Mouse (Mus musculus) midbrain, embryonic 14.5 days (tissue): ENCODE results near the gene Serpinb1b. TPM values are rescaled to one million over a fixed set of nuclear protein-coding genes. Genes with fewer than 3 reads are reported as not detected.

ENCODE experiments used
- ATAC-seq: fragments of 200-750 bp; cut with Nextera tagmentation; 2 replicates; pipeline ENCODE4 v1.8.0; 2017; ENCODE audit warnings: moderate number of reproducible peaks, moderate library complexity; ENCODE audit not compliant: low FRiP score, low TSS enrichment
- DNase-seq: peaks from one replicate; pipeline ENCODE4 v3.0.0-alpha.2; 2015
- H3K27ac ChIP-seq: fragments of 300-500 bp; sonication (generic); replicated peaks from 2 replicates; pipeline ENCODE4 v1.5.1; 2014; ENCODE audit warnings: mild to moderate bottlenecking, low read depth, low read length, moderate library complexity
- H3K27me3 ChIP-seq: fragments of 300-500 bp; sonication (generic); 2 replicates; pipeline ENCODE4 v1.6.1; 2014; ENCODE audit warnings: low read length, control low read depth, mixed read lengths; ENCODE audit not compliant: control insufficient read depth, insufficient read depth
- H3K36me3 ChIP-seq: fragments of 300-500 bp; sonication (generic); 2 replicates; pipeline ENCODE4 v1.6.1; 2014; ENCODE audit warnings: low read length, control low read depth; ENCODE audit not compliant: control insufficient read depth, insufficient read depth
- H3K4me1 ChIP-seq: fragments of 300-500 bp; sonication (generic); 2 replicates; pipeline ENCODE4 v1.6.1; 2014; ENCODE audit warnings: mild to moderate bottlenecking, antibody characterized with exemption, low read length, control low read depth; ENCODE audit not compliant: control insufficient read depth, insufficient read depth
- H3K4me2 ChIP-seq: fragments of 300-500 bp; sonication (generic); 2 replicates; pipeline ENCODE4 v1.6.1; 2014; ENCODE audit warnings: mild to moderate bottlenecking, low read length, moderate library complexity
- H3K4me3 ChIP-seq: fragments of 300-500 bp; sonication (generic); replicated peaks from 2 replicates; pipeline ENCODE4 v1.5.1; 2014; ENCODE audit warnings: low read depth, low read length
- H3K9ac ChIP-seq: fragments of 300-500 bp; sonication (generic); replicated peaks from 2 replicates; pipeline ENCODE4 v1.6.1; 2014; ENCODE audit warnings: mild to moderate bottlenecking, low read length, moderate library complexity
- H3K9me3 ChIP-seq: fragments of 300-500 bp; sonication (generic); 2 replicates; pipeline ENCODE4 v1.6.1; 2016; ENCODE audit warnings: low read length, control low read depth, mixed read lengths; ENCODE audit not compliant: control insufficient read depth
- WGBS: fragments of 180-500 bp; shearing (Covaris S2); extraction: QIAGEN DNeasy Blood & Tissue Kit; methylation state at CpG from one replicate; pipeline ENCODE4 v1.1.7; 2014; 5-methylcytosine and 5-hydroxymethylcytosine counted together
- polyA plus RNA-seq: library from polyadenylated mRNA; unstranded; fragments of >200 nt; fragmentation: Nextera tagmentation; extraction: Ambion mirVana; gene quantifications from 2 replicates; pipeline ENCODE4 v1.2.1, GENCODE M21; 2014

The Serpinb1b gene
- polyA plus RNA-seq, 1 experiment from 2014 or later = 1.3 TPM

DNA sequence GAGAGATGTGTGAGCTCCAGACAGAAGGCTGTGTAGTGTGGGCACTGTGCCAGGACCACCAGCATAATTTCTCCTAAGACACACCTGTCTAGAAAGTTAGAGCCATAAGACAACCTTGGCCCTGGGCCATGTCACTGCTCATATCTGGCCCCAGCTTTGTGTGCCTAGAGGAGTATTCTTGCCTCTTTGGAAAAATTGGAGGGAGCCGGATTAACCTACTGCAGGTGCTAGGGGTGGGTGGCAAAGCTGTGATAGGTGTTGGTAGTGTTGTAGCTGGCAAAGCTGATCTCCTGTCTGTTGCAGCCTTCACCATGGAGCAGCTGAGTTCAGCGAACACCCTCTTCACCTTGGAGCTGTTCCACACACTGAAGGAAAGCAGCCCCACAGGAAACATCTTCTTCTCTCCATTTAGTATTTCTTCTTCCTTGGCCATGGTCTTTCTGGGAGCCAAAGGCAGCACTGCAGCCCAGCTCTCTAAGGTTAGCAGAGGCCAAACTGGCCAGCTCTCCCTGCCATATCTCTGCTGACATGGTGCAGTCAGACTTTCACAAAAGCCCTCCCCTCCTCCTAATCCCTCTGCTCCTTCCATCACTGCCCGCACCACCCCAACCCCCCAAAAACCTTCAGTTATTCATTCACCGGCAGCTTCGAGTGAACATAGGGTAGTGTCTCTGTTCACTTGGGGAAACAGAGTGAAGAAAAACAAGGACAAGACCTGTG is 6.8 kb downstream of the Serpinb1b start:
- Histone ChIP-seq H3K9ac (no peak overlapping the region), H3K36me3 (no peaks in the 10 kb centered on the region), H3K4me2 (peak overlapping the region; percentile 12; the same call in 1 of the 2 replicates), H3K4me1 (peaks cover 6% of the 10 kb centered on the region; the same call in 1 of the 2 replicates), H3K4me3 (no peak overlapping the region), H3K27ac (peak overlapping the region; percentile 64), H3K27me3 (no peaks in the 10 kb centered on the region), H3K9me3 (no peaks in the 10 kb centered on the region)
- 43% methylated on average over 5 of the region's 5 CpGs for WGBS
- ATAC-seq (peak; percentile 58), DNase-seq (peak; percentile 19)

DNA sequence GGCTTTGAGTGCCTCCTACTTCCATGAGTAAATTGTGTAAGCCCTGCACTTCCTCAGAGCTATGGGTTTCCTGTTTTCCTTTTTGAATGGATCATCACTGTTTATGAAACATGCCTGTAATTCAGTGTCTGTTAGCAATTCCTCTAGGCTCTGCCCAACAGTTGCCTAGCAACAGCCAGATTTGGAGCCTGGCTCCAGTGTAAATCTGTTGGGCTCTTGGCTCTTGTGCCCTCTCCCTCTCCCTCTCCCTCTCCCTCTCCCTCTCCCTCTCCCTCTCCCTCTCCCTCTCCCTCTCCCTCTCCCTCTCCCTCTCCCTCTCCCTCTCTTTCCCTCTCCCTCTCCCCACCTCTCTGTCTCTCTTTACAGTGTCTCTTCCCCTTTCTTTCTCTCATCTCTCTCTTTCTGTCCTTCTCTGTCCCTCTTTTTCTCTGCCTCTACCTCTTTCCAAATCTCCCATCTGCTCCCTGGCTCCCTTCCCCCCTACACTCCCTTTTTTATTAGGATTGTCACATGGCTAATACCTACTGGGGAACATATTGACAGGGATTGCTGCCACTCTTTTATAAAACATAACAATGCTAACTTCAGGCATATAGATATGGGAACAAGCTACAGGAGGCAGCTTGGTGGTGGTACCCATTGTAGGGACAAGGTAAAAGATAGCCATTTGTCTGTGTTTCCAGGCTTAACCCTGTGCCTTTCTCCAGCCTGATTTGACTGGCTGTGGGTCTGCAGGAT is 7.5 kb downstream of the Serpinb1b start:
- no peak overlapping the region for H3K9ac ChIP-seq
- H3K9me3 ChIP-seq = no peaks in the 10 kb centered on the region
- no peaks in the 10 kb centered on the region for H3K36me3 ChIP-seq
- DNase-seq = peak; percentile 82
- no peaks in the 10 kb centered on the region for H3K27me3 ChIP-seq
- no peak overlapping the region for H3K4me3 ChIP-seq
- peak overlapping the region; percentile 64 for H3K27ac ChIP-seq
- peak; percentile 73; the same call in 1 of the 2 replicates for ATAC-seq
- H3K4me1 ChIP-seq = peaks cover 6% of the 10 kb centered on the region; the same call in 1 of the 2 replicates
- peak overlapping the region; percentile 12; the same call in 1 of the 2 replicates for H3K4me2 ChIP-seq

DNA sequence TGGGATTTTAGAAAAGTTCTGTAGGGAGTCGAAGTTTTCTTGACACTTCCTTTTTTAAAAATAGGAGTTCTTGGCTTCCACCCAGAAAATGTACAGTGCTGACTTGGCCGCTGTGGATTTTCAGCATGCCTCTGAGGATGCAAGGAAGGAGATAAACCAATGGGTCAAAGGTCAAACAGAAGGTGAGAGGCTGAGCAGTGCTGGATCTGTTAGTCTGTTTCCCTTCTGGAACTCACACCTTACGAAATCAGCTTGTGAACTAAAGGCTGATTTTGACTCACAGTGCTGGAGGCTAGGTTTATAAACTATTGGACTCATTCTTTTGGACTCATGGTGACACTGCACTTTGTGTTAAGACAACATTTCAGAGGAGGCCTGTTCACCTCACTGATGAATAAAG is 11.2 kb downstream of the Serpinb1b start:
- DNase-seq = no peak
- no peaks in the 10 kb centered on the region for H3K36me3 ChIP-seq
- no peaks in the 10 kb centered on the region for H3K9me3 ChIP-seq
- H3K4me2 ChIP-seq = no peak overlapping the region
- H3K27me3 ChIP-seq = no peaks in the 10 kb centered on the region
- no peak overlapping the region for H3K9ac ChIP-seq
- WGBS = 86% methylated on average over 3 of the region's 3 CpGs
- peaks cover 6% of the 10 kb centered on the region; the same call in 1 of the 2 replicates for H3K4me1 ChIP-seq
- ATAC-seq = no peak
- no peak overlapping the region for H3K27ac ChIP-seq
- H3K4me3 ChIP-seq = no peak overlapping the region

GRCm38 (mm10) chr13:33090546-33090945 is 12.2 kb downstream of the Serpinb1b start:
- ATAC-seq = no peak
- H3K27ac ChIP-seq = no peak overlapping the region
- H3K9ac ChIP-seq = no peak overlapping the region
- H3K27me3 ChIP-seq = no peaks in the 10 kb centered on the region
- H3K4me1 ChIP-seq = peaks cover under 1% of the 10 kb centered on the region; the same call in 1 of the 2 replicates
- WGBS = 67% methylated on average over 1 of the region's 1 CpGs
- no peak for DNase-seq
- no peaks in the 10 kb centered on the region for H3K9me3 ChIP-seq
- H3K4me2 ChIP-seq = no peak overlapping the region
- no peaks in the 10 kb centered on the region for H3K36me3 ChIP-seq
- H3K4me3 ChIP-seq = no peak overlapping the region

DNA sequence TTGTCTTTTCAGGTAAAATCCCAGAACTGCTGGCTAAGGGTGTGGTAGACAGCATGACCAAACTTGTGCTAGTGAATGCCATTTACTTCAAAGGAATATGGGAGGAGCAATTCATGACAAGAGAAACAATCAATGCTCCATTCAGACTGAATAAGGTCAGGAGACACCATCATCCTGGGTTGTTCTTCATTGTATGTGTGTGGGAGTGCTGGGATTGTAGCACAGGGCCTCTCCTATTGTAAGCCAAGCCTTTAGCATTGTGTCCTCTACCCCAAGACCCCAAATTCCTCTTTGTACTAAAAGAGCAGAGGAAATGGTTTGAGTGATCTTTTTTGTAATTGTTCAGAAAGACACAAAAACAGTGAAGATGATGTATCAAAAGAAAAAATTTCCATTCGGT is 12.9 kb downstream of the Serpinb1b start:
- DNase-seq = no peak
- no peaks in the 10 kb centered on the region for H3K27me3 ChIP-seq
- WGBS = 93% methylated on average over 1 of the region's 1 CpGs

GRCm38 (mm10) chr13:33095575-33095974 is 17.2 kb downstream of the Serpinb1b start:
- no peaks in the 10 kb centered on the region for H3K4me1 ChIP-seq
- H3K4me3 ChIP-seq = no peak overlapping the region
- no peaks in the 10 kb centered on the region for H3K27me3 ChIP-seq
- no peak overlapping the region for H3K4me2 ChIP-seq
- H3K36me3 ChIP-seq = no peaks in the 10 kb centered on the region
- no peak for DNase-seq
- ATAC-seq = no peak
- no peak overlapping the region for H3K27ac ChIP-seq
- no peaks in the 10 kb centered on the region for H3K9me3 ChIP-seq
- 79% methylated on average over 1 of the region's 1 CpGs for WGBS
- no peak overlapping the region for H3K9ac ChIP-seq

More for the DNA sequence above, 12.9 kb downstream of the Serpinb1b start:
- no peak overlapping the region for H3K4me3 ChIP-seq
- H3K9ac ChIP-seq = no peak overlapping the region
- no peak for ATAC-seq
- no peaks in the 10 kb centered on the region for H3K9me3 ChIP-seq
- H3K27ac ChIP-seq = no peak overlapping the region
- H3K4me2 ChIP-seq = no peak overlapping the region
- H3K4me1 ChIP-seq = no peaks in the 10 kb centered on the region
- H3K36me3 ChIP-seq = no peaks in the 10 kb centered on the region

- Histone ChIP-seq H3K27me3 (no peaks in the 10 kb centered on the region), H3K9me3 (no peaks in the 10 kb centered on the region), H3K4me1 (no peaks in the 10 kb centered on the region), H3K4me3 (no peak overlapping the region), H3K36me3 (no peaks in the 10 kb centered on the region), H3K4me2 (no peak overlapping the region), H3K27ac (no peak overlapping the region), H3K9ac (no peak overlapping the region)
- DNase-seq (no peak), ATAC-seq (no peak)
Observed at GRCm38 (mm10) chr13:33105626-33106025, 27.3 kb downstream of the Serpinb1b start.

GRCm38 (mm10) chr13:33113054-33113453 is 34.7 kb downstream of the Serpinb1b start:
- Histone ChIP-seq H3K9me3 (no peaks in the 10 kb centered on the region), H3K4me1 (no peaks in the 10 kb centered on the region), H3K4me3 (no peak overlapping the region), H3K27me3 (no peaks in the 10 kb centered on the region), H3K27ac (no peak overlapping the region), H3K4me2 (no peak overlapping the region), H3K9ac (no peak overlapping the region), H3K36me3 (no peaks in the 10 kb centered on the region)
- DNase-seq (no peak), ATAC-seq (no peak)
- WGBS = 71% methylated on average over 3 of the region's 3 CpGs

DNA sequence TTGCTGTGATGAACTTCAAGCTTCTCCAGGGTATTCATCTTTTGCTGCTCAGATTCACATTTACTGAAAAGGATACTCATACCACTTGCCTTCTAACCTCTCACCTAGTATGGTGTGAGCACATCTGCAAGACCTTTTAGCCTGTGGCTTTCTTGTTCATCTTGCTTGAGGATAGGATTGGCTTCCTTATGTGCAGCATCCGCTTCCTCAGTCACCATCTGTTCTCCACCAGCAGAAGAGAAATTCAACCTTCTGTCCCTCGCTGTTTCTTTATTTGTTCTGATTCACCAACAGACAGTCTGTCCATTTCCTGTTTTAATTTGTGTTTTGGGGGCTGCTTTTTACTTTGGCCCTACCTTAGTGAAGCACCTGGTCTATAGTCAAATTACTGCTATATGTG is 59.3 kb downstream of the Serpinb1b start:
- H3K4me1 ChIP-seq = no peaks in the 10 kb centered on the region
- ATAC-seq (no peak), DNase-seq (no peak)
- H3K36me3 ChIP-seq = no peaks in the 10 kb centered on the region
- 94% methylated on average over 2 of the region's 2 CpGs for WGBS
- no peak overlapping the region for H3K9ac ChIP-seq
- no peak overlapping the region for H3K4me3 ChIP-seq
- no peaks in the 10 kb centered on the region for H3K27me3 ChIP-seq
- no peak overlapping the region for H3K4me2 ChIP-seq
- H3K9me3 ChIP-seq = no peaks in the 10 kb centered on the region
- no peak overlapping the region for H3K27ac ChIP-seq
